Mouse (Mus musculus) embryonic stem cell, embryonic (primary cell): ENCODE data around the gene Cip2a.

Source experiments
- CTCF ChIA-PET, 4 experiments: fragments of 300-600 bp in 2 of 4; fragments of 350-600 bp in 2 of 4; sonication (Branson Sonifier 250); formaldehyde crosslinking; loops; one replicate each; lab custom pipeline; 2022; ENCODE audit warnings: inconsistent platforms in 2 of 4; lab: Charles Lee
- POLR2A ChIA-PET, 4 experiments: fragments of 300-600 bp in 2 of 4; fragments of 350-600 bp in 2 of 4; sonication (Branson Sonifier 250); formaldehyde crosslinking; loops; one replicate each; lab custom pipeline; 2022; ENCODE audit warnings: antibody characterized with exemption in 4 of 4, inconsistent platforms in 1 of 4; lab: Charles Lee

The Cip2a gene

GRCm38 (mm10) chr16:48993559-48994342, at the start of gene Cip2a, which contains the start of gene Dzip3:
Gene Cip2a, plus strand, starts transcription at chr16:48994185.
Gene Dzip3, minus strand, starts transcription at chr16:48994165.
- CTCF ChIA-PET, result interaction anchor here in 2 of 4 experiments (0.7 kb wide), 2 partner anchors 16 to 25 kb away, joined by 5 to 6 read pairs; no protein-coding TSS in a partner anchor
- POLR2A ChIA-PET, result interaction anchor here (0.5 to 5.4 kb wide), 73 partner anchors 8 to 1629 kb away, joined by 3 to 87 read pairs (median 4); partner anchors contain the start of genes Morc1 (in 3 of the 4) and Ift57 (in 1 of the 4)

GRCm38 (mm10) chr16:48972996-48973395, 21.0 kb upstream of the Cip2a start:
- ChIA-PET CTCF (no interaction called here), POLR2A (interaction anchor here in 2 of 4 experiments (1.9 to 4.8 kb wide), 2 partner anchors 20 to 21 kb away, joined by 5 to 27 read pairs; partner anchors contain the start of genes Cip2a (in 2 of the 2) and Dzip3 (in 2 of the 2))

GRCm38 (mm10) chr16:48973548-48973947, 20.4 kb upstream of the Cip2a start:
- POLR2A ChIA-PET, result interaction anchor here in 2 of 4 experiments (1.9 to 4.8 kb wide), 2 partner anchors 20 kb away, joined by 5 to 27 read pairs; partner anchors contain the start of genes Cip2a (in 2 of the 2) and Dzip3 (in 2 of the 2)
- CTCF ChIA-PET, result interaction anchor here in 3 of 4 experiments (0.6 to 1.3 kb wide), 4 partner anchors 16 to 761 kb away, joined by 4 to 6 read pairs (median 4); no protein-coding TSS in a partner anchor

- CTCF ChIA-PET, result no interaction called here
Measured at GRCm38 (mm10) chr16:48979965-48980364, 14.0 kb upstream of the Cip2a start.

GRCm38 (mm10) chr16:48985034-48985627, 8.9 kb upstream of the Cip2a start:
- POLR2A ChIA-PET, result interaction anchor here in 3 of 4 experiments (0.5 to 5.2 kb wide), 6 partner anchors 8 to 731 kb away, joined by 3 to 45 read pairs (median 6); partner anchors contain the start of genes Cip2a (in 3 of the 3) and Dzip3 (in 3 of the 3)
- CTCF ChIA-PET, result no interaction called here

More at GRCm38 (mm10) chr16:48979965-48980364, 14.0 kb upstream of the Cip2a start:
- POLR2A ChIA-PET, result interaction anchor here in 1 of 4 experiments (0.8 to 1.4 kb wide), 2 partner anchors 13 to 14 kb away, joined by 4 to 7 read pairs; partner anchors contain the start of genes Cip2a and Dzip3

- POLR2A ChIA-PET, result interaction anchor here in 1 of 4 experiments (5.4 kb wide), 1 partner anchor 14 kb away, joined by 87 read pairs; no protein-coding TSS in a partner anchor
- CTCF ChIA-PET, result interaction anchor here in 2 of 4 experiments (0.7 to 1.0 kb wide), 2 partner anchors 16 to 458 kb away, joined by 3 to 4 read pairs; no protein-coding TSS in a partner anchor
Measured at GRCm38 (mm10) chr16:48989700-48990099, 4.3 kb upstream of the Cip2a start.

GRCm38 (mm10) chr16:48992437-48993230, 1.4 kb upstream of the Cip2a start:
- ChIA-PET CTCF (no interaction called here), POLR2A (interaction anchor here (0.6 to 5.4 kb wide), 51 partner anchors 8 to 1627 kb away, joined by 3 to 87 read pairs (median 4); no protein-coding TSS in a partner anchor)

GRCm38 (mm10) chr16:48993231-48993558, 790 bp upstream of the Cip2a start:
- POLR2A ChIA-PET, result interaction anchor here (0.6 to 5.4 kb wide), 66 partner anchors 9 to 1628 kb away, joined by 3 to 87 read pairs (median 4); partner anchors contain the start of gene Morc1 (in 1 of the 4)
- CTCF ChIA-PET, result interaction anchor here in 2 of 4 experiments (0.7 kb wide), 2 partner anchors 15 to 26 kb away, joined by 5 to 6 read pairs; no protein-coding TSS in a partner anchor

GRCm38 (mm10) chr16:48994343-48994693, 333 bp downstream of the Cip2a start:
- ChIA-PET CTCF (no interaction called here), POLR2A (interaction anchor here (0.6 to 5.4 kb wide), 53 partner anchors 9 to 705 kb away, joined by 3 to 87 read pairs (median 4); partner anchors contain the start of genes Morc1 (in 3 of the 4) and Ift57 (in 1 of the 4))

GRCm38 (mm10) chr16:49004151-49004550, 10.2 kb downstream of the Cip2a start:
- POLR2A ChIA-PET, result interaction anchor here in 2 of 4 experiments (0.9 to 6.0 kb wide), 4 partner anchors 9 to 18 kb away, joined by 3 to 87 read pairs (median 30); partner anchors contain the start of genes Cip2a (in 2 of the 2) and Dzip3 (in 2 of the 2)
- CTCF ChIA-PET, result no interaction called here

- POLR2A ChIA-PET, result interaction anchor here in 1 of 4 experiments (1.1 to 1.6 kb wide), 2 partner anchors 22 to 24 kb away, joined by 3 to 5 read pairs; partner anchors contain the start of genes Cip2a and Dzip3
- CTCF ChIA-PET, result interaction anchor here in 1 of 4 experiments (0.6 kb wide), 1 partner anchor 138 kb away, joined by 3 read pairs; no protein-coding TSS in a partner anchor
Measured at GRCm38 (mm10) chr16:49016620-49017332, 22.8 kb downstream of the Cip2a start.

GRCm38 (mm10) chr16:49035852-49036251, 41.9 kb downstream of the Cip2a start:
- CTCF ChIA-PET, result no interaction called here
- POLR2A ChIA-PET, result interaction anchor here in 1 of 4 experiments (1.0 to 1.9 kb wide), 3 partner anchors 12 to 42 kb away, joined by 3 to 6 read pairs (median 4); partner anchors contain the start of genes Cip2a and Dzip3

- ChIA-PET CTCF (no interaction called here), POLR2A (no interaction called here)
Measured at GRCm38 (mm10) chr16:49037771-49038170, 43.8 kb downstream of the Cip2a start.

- ChIA-PET POLR2A (no interaction called here), CTCF (no interaction called here)
Measured at GRCm38 (mm10) chr16:49040554-49041221, 46.7 kb downstream of the Cip2a start.

GRCm38 (mm10) chr16:49049214-49049613, 55.2 kb downstream of the Cip2a start:
- CTCF ChIA-PET, result no interaction called here

GRCm38 (mm10) chr16:49057186-49057585, 63.2 kb downstream of the Cip2a start, which contains the start of gene Myh15:
Gene Myh15, plus strand, starts transcription at chr16:49057486.
- ChIA-PET CTCF (no interaction called here), POLR2A (interaction anchor here in 1 of 4 experiments (0.6 kb wide), 1 partner anchor 357 kb away, joined by 4 read pairs; no protein-coding TSS in a partner anchor)

More at GRCm38 (mm10) chr16:49049214-49049613, 55.2 kb downstream of the Cip2a start:
- POLR2A ChIA-PET, result interaction anchor here in 1 of 4 experiments (0.9 kb wide), 1 partner anchor 543 kb away, joined by 9 read pairs; no protein-coding TSS in a partner anchor
